Comparison of ENCODE assay signal across 22 mouse cellular contexts in the genomic region with DNA sequence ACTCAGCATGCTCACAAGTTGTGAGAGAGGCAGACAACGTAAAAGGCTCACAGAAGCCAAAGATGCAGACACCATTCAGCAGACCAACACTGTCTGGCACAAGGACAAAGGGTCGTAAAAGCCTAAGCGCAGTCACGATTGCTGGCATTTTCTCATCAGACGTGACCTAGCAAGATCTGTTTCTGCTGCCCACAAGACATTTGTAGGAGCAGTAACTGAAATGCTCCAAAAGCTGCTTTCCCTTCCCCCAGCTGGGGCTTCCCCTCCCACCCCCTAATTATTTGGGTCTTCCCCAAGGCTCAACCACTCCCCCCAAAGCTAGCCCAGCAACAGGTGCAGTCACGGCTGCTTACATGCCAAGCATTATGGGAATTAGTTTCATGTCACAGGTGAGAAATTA. TPM values are rescaled to one million over a fixed set of nuclear protein-coding genes. Genes with fewer than 3 reads are reported as not detected.
DNase-seq lines count a peak whose midpoint lies in the region; ATAC-seq and TF ChIP-seq lines count a peak whose summit lies in the region.
"Had no signal": no experiment of that assay in that cellular context is flagged by ENCODE, and none has a peak within 500 bp of the region (broad histone marks: within the 10 kb centered on the region; RNA-seq: fewer than 3 reads in every experiment).

No protein-coding gene starts in this region.

- H3K9me3 ChIP-seq in hindbrain, postnatal 0 days (ENCODE audit: low read length): no peaks in the 10 kb centered on the region
- H3K9me3 ChIP-seq in hindbrain, embryonic 14.5 days (ENCODE audit: control insufficient read depth, low read length): no peaks in the 10 kb centered on the region; the same call in 1 of the 2 replicates
- no peaks in the 10 kb centered on the region; the same call in 1 of the 2 replicates for H3K9me3 ChIP-seq in neural tube, embryonic 13.5 days
- H3K9me3 ChIP-seq: embryonic facial prominence, embryonic 13.5 days; forebrain, embryonic 10.5 days; limb, embryonic 15.5 days; midbrain, embryonic 12.5 days had no signal

- no peak overlapping the region for H3K27ac ChIP-seq in hindbrain, postnatal 0 days
- no peak overlapping the region for H3K27ac ChIP-seq in hindbrain, embryonic 14.5 days
- H3K27ac ChIP-seq in neural tube, embryonic 13.5 days (replicated peaks): no peak overlapping the region
- H3K27ac ChIP-seq: embryonic facial prominence, embryonic 13.5 days; forebrain, embryonic 10.5 days; limb, embryonic 15.5 days; midbrain, embryonic 12.5 days had no signal

- no peaks in the 10 kb centered on the region for H3K27me3 ChIP-seq in hindbrain, postnatal 0 days (ENCODE audit: insufficient read depth, low read length)
- no peaks in the 10 kb centered on the region for H3K27me3 ChIP-seq in hindbrain, embryonic 14.5 days (ENCODE audit: control insufficient read depth, insufficient read depth, low read length)
- H3K27me3 ChIP-seq in neural tube, embryonic 13.5 days: no peaks in the 10 kb centered on the region
- H3K27me3 ChIP-seq: embryonic facial prominence, embryonic 13.5 days; limb, embryonic 15.5 days; midbrain, embryonic 12.5 days had no signal

- no peak for TF ChIP-seq CTCF in hindbrain, postnatal 0 days (IDR thresholded peaks at IDR 0.05; ENCODE audit: low read depth)

- H3K4me3 ChIP-seq in hindbrain, postnatal 0 days (ENCODE audit: low read length): no peak overlapping the region
- H3K4me3 ChIP-seq in hindbrain, embryonic 14.5 days (replicated peaks; ENCODE audit: low read length): no peak overlapping the region
- H3K4me3 ChIP-seq in neural tube, embryonic 13.5 days: no peak overlapping the region
- H3K4me3 ChIP-seq: embryonic facial prominence, embryonic 13.5 days; forebrain, embryonic 10.5 days; limb, embryonic 15.5 days; midbrain, embryonic 12.5 days had no signal

- WGBS in hindbrain, postnatal 0 days: 52% methylated on average over 6 of the region's 6 CpGs
- WGBS in hindbrain, embryonic 14.5 days: 55% methylated on average over 6 of the region's 6 CpGs
- WGBS in neural tube, embryonic 13.5 days: 25% methylated on average over 6 of the region's 6 CpGs

- H3K4me1 ChIP-seq in hindbrain, postnatal 0 days (ENCODE audit: insufficient read depth, low read length): no peaks in the 10 kb centered on the region
- no peaks in the 10 kb centered on the region for H3K4me1 ChIP-seq in hindbrain, embryonic 14.5 days (replicated peaks; ENCODE audit: control insufficient read depth, insufficient read depth, low read length)
- 0 out of 2 replicates have a peak, but pooled peaks cover 3% of the 10 kb centered on the region for H3K4me1 ChIP-seq in neural tube, embryonic 13.5 days (replicated peaks)
- H3K4me1 ChIP-seq: embryonic facial prominence, embryonic 13.5 days; limb, embryonic 15.5 days; midbrain, embryonic 12.5 days had no signal

- 0 out of 2 replicates have a peak overlapping the region, but pooled peaks have one; percentile 7 for H3K4me2 ChIP-seq in hindbrain, postnatal 0 days (ENCODE audit: low read depth, low read length)
- H3K4me2 ChIP-seq in hindbrain, embryonic 14.5 days (replicated peaks): no peak overlapping the region
- H3K4me2 ChIP-seq in neural tube, embryonic 13.5 days: peak overlapping the region; percentile 32; the same call in 1 of the 2 replicates
- H3K4me2 ChIP-seq: embryonic facial prominence, embryonic 13.5 days; limb, embryonic 15.5 days; midbrain, embryonic 12.5 days had no signal

- no peak for ATAC-seq in hindbrain, postnatal 0 days
- ATAC-seq in hindbrain, embryonic 14.5 days (ENCODE audit: low FRiP score): no peak
- peak; percentile 52; the same call in 1 of the 2 replicates for ATAC-seq in erythroblast, adult 5-6 weeks (replicated peaks; ENCODE audit: low FRiP score, poor library complexity, severe bottlenecking)
- no peak for ATAC-seq in neural tube, embryonic 13.5 days (ENCODE audit: low read depth)
- ATAC-seq in CD4-positive, CD25-positive, alpha-beta regulatory T cell, adult 4 months: no peak
- ATAC-seq: hindbrain, embryonic 16.5 days had no signal

- no peak overlapping the region for H3K9ac ChIP-seq in hindbrain, postnatal 0 days (replicated peaks; ENCODE audit: low read length)
- H3K9ac ChIP-seq in hindbrain, embryonic 14.5 days: no peak overlapping the region
- no peak overlapping the region for H3K9ac ChIP-seq in neural tube, embryonic 13.5 days
- H3K9ac ChIP-seq: embryonic facial prominence, embryonic 13.5 days; limb, embryonic 15.5 days; midbrain, embryonic 12.5 days had no signal

- DNase-seq in embryo, embryonic 10 days (ENCODE audit: low spot score): peak; percentile 26
- DNase-seq in embryo, embryonic 9.5 days (ENCODE audit: extremely low spot score): no peak
- no peak for DNase-seq in hindbrain, postnatal 0 days (ENCODE audit: low spot score)
- no peak for DNase-seq in hindbrain, embryonic 14.5 days (ENCODE audit: low spot score)
- no peak for DNase-seq in layer of hippocampus, adult 11-12 months (ENCODE audit: low spot score)
- DNase-seq: adrenal gland, postnatal 14 days; cerebellum, adult 11-12 months; cerebellum, postnatal 36 days; kidney, adult 11 months; kidney, postnatal 14 days; layer of hippocampus, adult 9-11 months; lung, adult 18-20 months; right cerebral cortex, adult 18-20 months; thymus, postnatal 25 days had no signal

- H3K36me3 ChIP-seq in hindbrain, postnatal 0 days (ENCODE audit: insufficient read depth, low read length): no peaks in the 10 kb centered on the region
- H3K36me3 ChIP-seq in hindbrain, embryonic 14.5 days (replicated peaks; ENCODE audit: control insufficient read depth, insufficient read depth): no peaks in the 10 kb centered on the region
- no peaks in the 10 kb centered on the region for H3K36me3 ChIP-seq in neural tube, embryonic 13.5 days
- H3K36me3 ChIP-seq: embryonic facial prominence, embryonic 13.5 days; forebrain, embryonic 10.5 days; limb, embryonic 15.5 days; midbrain, embryonic 12.5 days had no signal

RNA-seq across cellular contexts. Expression of a gene that starts 12.1 kb away (rescaled TPM):
- 9.0 and 11.0 TPM in 2 replicates for total RNA-seq in hindbrain, postnatal 0 days (2014; rRNA removed)
- 20.1 and 22.6 TPM in 2 replicates for polyA plus RNA-seq in hindbrain, postnatal 0 days (2015; fragmentation: Nextera tagmentation; extraction: Ambion mirVana)
- polyA plus RNA-seq in hindbrain, embryonic 14.5 days (2014; fragmentation: Nextera tagmentation; extraction: Ambion mirVana): 24.5 and 25.0 TPM in 2 replicates
- total RNA-seq in erythroblast, adult 5-6 weeks (2015; ENCODE audit: low replicate concordance): 4.2 and 10.4 TPM in 2 replicates
- total RNA-seq in erythroblast, adult 5-6 weeks (2017; ENCODE audit: low replicate concordance): 6.7 and 8.4 TPM in 2 replicates
- 28.5 and 29.6 TPM in 2 replicates for polyA plus RNA-seq in neural tube, embryonic 13.5 days (2015; fragmentation: Nextera tagmentation; extraction: Ambion mirVana)
- 100 to 1,000 TPM in 1 of 2 experiments, 10 to 100 TPM in 1; 98.6 to 119 TPM for polyA plus RNA-seq in CD4-positive, CD25-positive, alpha-beta regulatory T cell, adult 4 months (2017; shearing (Covaris generic))
